In genomic region chr6:5255722-5256451, GRCm38 (mm10) we compare ENCODE assay signal across 7 mouse cellular contexts. TPM values are rescaled to one million over a fixed set of nuclear protein-coding genes. Genes with fewer than 3 reads are reported as not detected.
DNase-seq lines count a peak whose midpoint lies in the region; ATAC-seq and TF ChIP-seq lines count a peak whose summit lies in the region.

Pon3 (minus strand) TSS chr6:5256286.

- peak; percentile 48 for ATAC-seq in forebrain, postnatal 0 days
- ATAC-seq in hindbrain, embryonic 12.5 days (ENCODE audit: low FRiP score) = peak; percentile 46; the same call in 1 of the 2 replicates

- H3K27me3 ChIP-seq in forebrain, postnatal 0 days (ENCODE audit: insufficient read depth, low read length) = no peaks in the 10 kb centered on the region
- no peaks in the 10 kb centered on the region for H3K27me3 ChIP-seq in hindbrain, embryonic 12.5 days

- peak within 1 kb of the TSS; percentile 34 for H3K4me2 ChIP-seq in forebrain, postnatal 0 days (ENCODE audit: low read depth)
- H3K4me2 ChIP-seq in hindbrain, embryonic 12.5 days (replicated peaks) = peak within 1 kb of the TSS; percentile 42

- WGBS in forebrain, postnatal 0 days = 13% methylated on average over 16 of the region's 16 CpGs
- WGBS in hindbrain, embryonic 12.5 days = 14% methylated on average over 16 of the region's 16 CpGs

- H3K9me3 ChIP-seq in forebrain, postnatal 0 days (ENCODE audit: low read length) = no peaks in the 10 kb centered on the region
- H3K9me3 ChIP-seq in hindbrain, embryonic 12.5 days (replicated peaks) = no peaks in the 10 kb centered on the region

- H3K9ac ChIP-seq in forebrain, postnatal 0 days = no peak within 1 kb of the TSS
- H3K9ac ChIP-seq in hindbrain, embryonic 12.5 days = no peak within 1 kb of the TSS

- peak; percentile 43 for DNase-seq in MEL-GATA-1-ER (ENCODE audit: extremely low read depth, low read depth)
- DNase-seq in brain, adult 2 months (ENCODE audit: low read depth, low spot score) = peak; percentile 11
- DNase-seq in forebrain, postnatal 0 days = no peak
- DNase-seq in left cerebral cortex, postnatal 4 days = peak; percentile 14
- peak; percentile 31 for DNase-seq in mesoderm, embryonic 11.5 days (ENCODE audit: low read depth, low spot score)
- DNase-seq in spleen, postnatal 10 days (ENCODE audit: low spot score in 2 of 2) = peak; percentile 46 to 64

- peaks cover 6% of the 10 kb centered on the region; the same call in 1 of the 2 replicates for H3K4me1 ChIP-seq in forebrain, postnatal 0 days (ENCODE audit: insufficient read depth)
- H3K4me1 ChIP-seq in hindbrain, embryonic 12.5 days = no peaks in the 10 kb centered on the region

- TF ChIP-seq CTCF in forebrain, postnatal 0 days (IDR thresholded peaks at IDR 0.05; ENCODE audit: low read depth) = no peak

- intact Hi-C loops in left cerebral cortex, postnatal 4 days (cut with DNase I) = no loop called here

- peak within 1 kb of the TSS; percentile 17; the same call in 1 of the 2 replicates for H3K4me3 ChIP-seq in forebrain, postnatal 0 days (ENCODE audit: low read depth, low read length)
- peak within 1 kb of the TSS; percentile 17 for H3K4me3 ChIP-seq in hindbrain, embryonic 12.5 days

- H3K36me3 ChIP-seq in forebrain, postnatal 0 days (ENCODE audit: insufficient read depth) = no peaks in the 10 kb centered on the region
- no peaks in the 10 kb centered on the region for H3K36me3 ChIP-seq in hindbrain, embryonic 12.5 days

- H3K27ac ChIP-seq in forebrain, postnatal 0 days (ENCODE audit: low read depth, low read length) = no peak within 1 kb of the TSS
- no peak within 1 kb of the TSS for H3K27ac ChIP-seq in hindbrain, embryonic 12.5 days

RNA-seq across cellular contexts. Expression of gene Pon3, which starts in this region (rescaled TPM):
- total RNA-seq in forebrain, postnatal 0 days (2014; rRNA removed) = 1.5 and 3.9 TPM in 2 replicates
- 3.0 and 4.7 TPM in 2 replicates for polyA plus RNA-seq in forebrain, postnatal 0 days (2015; fragmentation: Nextera tagmentation; extraction: Ambion mirVana)
- 6.1 and 6.8 TPM in 2 replicates for polyA plus RNA-seq in hindbrain, embryonic 12.5 days (2016; fragmentation: Nextera tagmentation; extraction: Ambion mirVana)
- total RNA-seq in left cerebral cortex, postnatal 4 days (2021) = 1 to 10 TPM; 1.8 to 2.3 TPM
